Mouse (Mus musculus) Patski (cell line): ENCODE measurements around the gene Tmem207. TPM values are rescaled to one million over a fixed set of nuclear protein-coding genes. Genes with fewer than 3 reads are reported as not detected.

ENCODE experiments used
- ATAC-seq: fragments of 100-300 bp; one replicate; pipeline ENCODE4 v1.8.0; 2021
- CTCF ChIA-PET: fragments of 350-600 bp; sonication (Branson Sonifier 250); formaldehyde crosslinking; loops from one replicate; lab custom pipeline; 2022; ENCODE audit warnings: inconsistent platforms; lab: Charles Lee
- POLR2A ChIA-PET: fragments of 350-600 bp; sonication (Branson Sonifier 250); formaldehyde crosslinking; loops from one replicate; lab custom pipeline; 2022; ENCODE audit warnings: antibody characterized with exemption, inconsistent platforms; lab: Charles Lee
- DNase-seq: peaks from one replicate; pipeline ENCODE4 v3.0.0-alpha.2; 2011; ENCODE audit warnings: low read depth, low spot score
- H3K27me3 ChIP-seq: fragments of 371-371 bp; one replicate; pipeline ENCODE4 v1.5.1; 2021
- CTCF ChIP-seq: fragments of 100-300 bp; IDR thresholded peaks from one replicate; pipeline ENCODE4 v1.5.1; 2021
- in situ Hi-C: fragments of 300-500 bp; cut with MboI; formaldehyde crosslinking; loops from 3 replicates; pipeline ENCODE4 v1.11.1; 2018; ENCODE audit warnings: low pct_unique_long_range_greater_than_20kb, mixed read lengths
- polyA plus RNA-seq: library from polyadenylated mRNA; unstranded; gene quantifications from one replicate; pipeline ENCODE4 v1.2.3, GENCODE M21; 2021

Tmem207 gene
- polyA plus RNA-seq = not detected

DNA sequence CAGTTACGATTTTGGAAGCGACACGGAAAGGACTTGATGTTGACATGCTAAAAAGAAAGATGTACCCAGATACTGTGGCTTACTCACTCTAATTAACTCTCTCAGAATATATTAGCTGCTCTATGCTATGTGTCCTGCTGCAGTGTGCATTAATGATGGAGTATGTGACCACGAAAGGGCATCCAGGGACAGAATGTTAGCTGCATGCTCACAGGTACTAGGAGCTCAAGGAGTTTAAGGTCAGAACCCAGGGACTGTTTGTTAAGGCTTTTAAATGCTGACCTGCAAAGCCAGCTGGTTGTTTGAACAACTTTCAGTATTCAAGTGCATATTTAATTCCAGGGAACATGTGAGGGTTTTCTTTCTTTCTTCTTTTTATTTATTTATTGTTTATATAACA is at the start of gene Tmem207:
Tmem207 (minus strand) TSS at position 101 of the 400 bp plus-strand sequence.
- POLR2A ChIA-PET = interaction anchor here (0.8 kb wide), 1 partner anchor 12 kb away, joined by 3 read pairs; no protein-coding TSS in a partner anchor
- in situ Hi-C loops = loop anchor here (10.0 kb wide), 2 partner anchors 248 to 562 kb away; no protein-coding TSS in a partner anchor

DNA sequence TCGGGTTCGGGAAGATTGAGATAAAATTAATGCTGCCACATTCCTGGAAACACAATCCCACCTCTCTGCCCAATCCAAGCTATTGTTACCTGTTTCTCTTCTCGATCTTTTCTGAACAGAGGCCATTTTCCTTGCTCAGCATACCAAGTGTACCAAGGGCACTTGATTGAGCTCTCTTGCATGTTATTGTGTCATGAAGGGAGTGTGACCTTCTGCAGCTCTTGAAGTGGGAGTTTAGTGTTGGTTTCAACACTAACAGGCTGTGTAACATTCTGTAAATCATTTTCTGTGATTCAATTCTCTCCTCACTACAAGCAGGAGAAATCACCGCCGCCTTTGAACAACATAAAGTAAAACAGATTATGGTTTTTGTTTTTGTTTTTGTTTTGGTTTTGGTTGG is 47.6 kb upstream of the Tmem207 start:
- ChIA-PET POLR2A (no interaction called here), CTCF (interaction anchor here (0.9 kb wide), 2 partner anchors 17 to 19 kb away, joined by 3 read pairs; no protein-coding TSS in a partner anchor)
- no peak for DNase-seq
- no peak for ATAC-seq
- no peaks in the 10 kb centered on the region for H3K27me3 ChIP-seq
- in situ Hi-C loops = no loop called here
- no peak for TF ChIP-seq CTCF

More for the DNA sequence above, at the start of gene Tmem207:
- CTCF ChIA-PET = no interaction called here
- peaks cover 11% of the 10 kb centered on the region for H3K27me3 ChIP-seq
- DNase-seq (no peak), ATAC-seq (no peak)
- no peak for TF ChIP-seq CTCF

DNA sequence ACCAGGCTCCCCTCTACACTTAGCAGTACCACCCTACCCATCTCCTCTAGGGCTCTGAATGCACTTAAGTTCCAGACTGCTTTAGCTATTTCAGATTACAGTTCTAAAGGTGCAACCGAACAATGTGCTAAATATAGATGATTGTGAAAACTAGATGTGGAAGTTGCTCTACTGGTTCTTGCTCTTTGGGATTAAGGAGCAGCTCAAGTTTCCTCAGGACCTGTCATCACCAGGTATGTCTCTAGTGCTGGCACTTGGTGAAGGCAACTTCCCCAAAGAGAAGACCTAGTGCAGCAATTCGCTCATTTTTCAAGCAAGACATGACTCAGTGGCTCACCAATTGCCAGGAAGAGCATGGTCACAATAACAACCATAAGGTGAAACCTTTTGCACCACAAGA is 45.3 kb upstream of the Tmem207 start:
- DNase-seq (no peak), ATAC-seq (no peak)
- POLR2A ChIA-PET = no interaction called here
- TF ChIP-seq CTCF = no peak
- CTCF ChIA-PET = no interaction called here
- in situ Hi-C loops = no loop called here
- H3K27me3 ChIP-seq = no peaks in the 10 kb centered on the region

DNA sequence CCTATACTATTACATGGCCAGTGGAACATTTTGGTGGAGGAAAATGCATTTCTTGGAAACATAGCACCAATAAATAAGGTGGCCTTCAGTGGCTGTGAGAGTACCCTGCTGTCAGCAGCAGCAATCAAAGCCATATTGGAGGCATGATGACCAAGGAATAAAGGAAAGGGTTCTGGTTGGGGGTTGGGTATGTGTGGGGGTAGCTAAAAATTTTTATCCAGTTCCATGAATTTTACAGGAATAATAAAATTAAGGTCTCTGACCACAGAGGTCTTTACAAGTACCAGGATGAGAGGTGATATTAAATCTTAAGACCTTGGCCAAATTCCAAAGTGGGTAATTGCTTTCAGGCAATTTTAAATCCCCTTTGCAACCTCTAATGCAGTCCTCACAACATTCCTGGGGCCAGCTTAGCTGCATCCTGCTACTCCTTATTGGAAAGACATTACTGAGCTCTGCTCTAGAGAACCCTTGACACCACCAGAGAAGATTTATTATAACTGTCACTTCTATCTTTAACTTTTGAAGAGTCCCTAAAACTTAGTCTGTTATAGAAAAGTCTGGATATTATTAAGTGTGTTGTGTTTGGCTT is 42.9 kb upstream of the Tmem207 start:
- H3K27me3 ChIP-seq = no peaks in the 10 kb centered on the region
- ATAC-seq (no peak), DNase-seq (no peak)
- POLR2A ChIA-PET = no interaction called here
- in situ Hi-C loops = no loop called here
- no peak for TF ChIP-seq CTCF
- CTCF ChIA-PET = no interaction called here

DNA sequence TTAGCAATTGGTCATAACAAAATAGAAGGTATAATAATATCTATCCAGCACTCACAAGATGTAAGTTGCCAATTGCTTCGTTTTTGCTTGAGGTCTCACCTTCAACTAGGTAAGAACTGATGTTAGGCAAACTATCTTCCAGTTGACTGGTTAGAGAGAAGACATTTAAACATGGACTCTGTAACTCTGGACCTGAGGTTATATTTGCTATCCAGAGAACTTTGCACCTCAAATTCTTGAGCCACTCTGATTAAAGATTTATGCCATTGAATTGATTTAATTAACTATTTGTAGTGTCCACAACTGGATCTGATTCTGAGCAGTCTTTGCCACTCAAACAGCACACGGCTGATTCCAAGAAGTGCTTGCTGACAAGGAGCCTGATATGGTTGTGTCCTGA is 36.2 kb upstream of the Tmem207 start:
- no peak for DNase-seq
- in situ Hi-C loops = no loop called here
- no peak for TF ChIP-seq CTCF
- POLR2A ChIA-PET = no interaction called here
- peaks cover 4% of the 10 kb centered on the region for H3K27me3 ChIP-seq
- CTCF ChIA-PET = no interaction called here
- no peak for ATAC-seq

DNA sequence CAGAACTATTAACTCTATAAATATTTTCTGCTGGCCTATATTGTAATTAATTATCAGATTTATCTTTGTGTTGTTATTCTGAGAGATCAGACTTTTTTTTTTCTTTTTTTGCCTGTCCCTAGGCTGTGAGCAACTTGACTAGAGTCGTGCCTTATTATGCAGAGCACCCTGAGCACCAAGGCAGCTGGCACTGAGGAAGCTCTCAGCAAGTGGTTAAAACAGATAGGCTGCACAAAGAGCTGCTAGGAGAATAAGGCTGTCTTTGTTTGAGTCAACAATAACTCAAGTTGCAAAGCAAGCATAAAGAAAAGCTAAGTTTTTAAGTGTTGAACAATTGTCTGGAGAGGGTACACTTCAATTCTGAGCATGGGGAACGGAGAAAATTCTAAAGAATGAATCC is 35.2 kb upstream of the Tmem207 start:
- DNase-seq (no peak), ATAC-seq (no peak)
- H3K27me3 ChIP-seq = peaks cover 4% of the 10 kb centered on the region
- no peak for TF ChIP-seq CTCF
- in situ Hi-C loops = no loop called here
- ChIA-PET POLR2A (no interaction called here), CTCF (no interaction called here)

DNA sequence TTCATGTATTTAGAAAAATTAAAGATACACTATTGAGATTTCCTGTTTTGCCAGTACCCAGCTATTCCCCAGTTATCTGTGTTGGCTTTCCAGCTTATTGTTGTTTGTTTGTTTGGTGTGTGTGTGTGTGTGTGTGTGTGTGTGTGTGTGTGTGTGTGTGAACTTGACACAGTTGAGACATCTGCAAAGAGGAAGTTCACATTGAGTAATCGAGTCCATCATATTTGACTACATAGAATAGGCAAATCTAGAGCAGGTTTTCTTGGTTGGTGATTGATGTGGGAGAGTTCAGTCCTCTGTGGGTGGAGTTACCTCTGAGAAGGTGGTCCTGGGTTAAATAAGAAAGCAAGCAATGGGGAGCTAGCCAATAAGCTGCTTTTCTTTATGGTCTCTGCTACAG is 32.2 kb upstream of the Tmem207 start:
- TF ChIP-seq CTCF = no peak
- ChIA-PET CTCF (no interaction called here), POLR2A (no interaction called here)
- ATAC-seq = no peak
- in situ Hi-C loops = no loop called here
- H3K27me3 ChIP-seq = peaks cover 4% of the 10 kb centered on the region
- no peak for DNase-seq

DNA sequence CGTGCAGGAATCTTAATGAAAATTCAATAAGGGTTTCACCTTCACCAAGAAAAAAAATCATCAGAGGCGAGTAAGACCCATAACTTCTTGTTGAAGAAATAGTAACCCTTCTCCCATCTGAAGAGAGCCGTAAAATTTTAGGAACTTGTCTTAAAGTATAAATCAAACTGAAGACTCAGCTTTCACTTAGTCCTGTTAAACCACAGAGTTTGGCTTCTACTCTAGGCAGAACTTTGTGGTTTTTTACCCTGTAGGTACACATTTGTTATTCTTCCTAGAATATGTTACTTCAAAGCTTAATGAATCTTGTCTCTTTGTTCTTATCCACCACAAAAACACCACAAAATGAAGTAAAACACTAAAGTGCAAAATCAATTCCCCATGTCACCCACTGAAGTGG is 25.7 kb upstream of the Tmem207 start:
- CTCF ChIA-PET = no interaction called here
- in situ Hi-C loops = no loop called here

DNA sequence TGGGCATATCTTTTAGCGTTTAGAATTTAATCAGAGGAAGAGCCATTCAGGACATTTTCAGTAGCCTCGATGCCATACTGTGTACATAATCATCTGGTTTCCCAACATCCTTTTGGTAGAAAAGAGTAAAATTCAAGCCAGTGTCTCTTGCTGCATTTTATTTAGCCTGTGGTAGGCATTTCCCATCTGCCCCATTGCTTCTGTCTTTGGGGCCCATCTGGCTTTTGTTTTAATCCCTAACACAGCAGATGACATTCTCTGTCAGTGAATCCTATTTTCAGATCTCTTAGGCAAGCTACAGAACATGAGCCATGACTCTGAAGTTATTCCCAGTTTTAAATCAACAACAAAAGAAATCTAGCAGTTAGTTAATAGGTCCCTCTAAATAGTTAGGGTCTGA is 22.7 kb upstream of the Tmem207 start:
- in situ Hi-C loops = no loop called here
- CTCF ChIA-PET = no interaction called here

More for the DNA sequence above, 25.7 kb upstream of the Tmem207 start:
- no peak for ATAC-seq
- no peak for DNase-seq
- no peaks in the 10 kb centered on the region for H3K27me3 ChIP-seq
- POLR2A ChIA-PET = no interaction called here
- no peak for TF ChIP-seq CTCF

DNA sequence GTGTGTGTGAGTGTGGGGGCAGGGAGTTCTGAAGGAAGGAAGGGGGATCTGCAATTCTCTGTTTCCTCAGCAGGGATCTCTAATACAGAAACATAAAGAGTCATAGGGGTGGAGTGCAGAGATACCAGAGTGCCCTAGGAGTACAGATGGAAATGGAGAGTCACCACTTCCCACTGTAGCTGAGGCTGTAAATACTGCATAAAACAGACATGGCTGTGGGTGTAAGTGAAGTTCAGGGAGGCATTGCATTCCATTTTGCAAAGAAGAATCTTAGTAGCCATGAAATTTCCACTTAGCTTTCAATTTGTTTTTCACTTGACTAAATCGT is 20.3 kb upstream of the Tmem207 start:
- POLR2A ChIA-PET = no interaction called here
- DNase-seq = no peak
- no peak for ATAC-seq
- peaks cover 12% of the 10 kb centered on the region for H3K27me3 ChIP-seq
- TF ChIP-seq CTCF = no peak
- CTCF ChIA-PET = no interaction called here
- in situ Hi-C loops = no loop called here

More for the DNA sequence above, 22.7 kb upstream of the Tmem207 start:
- peaks cover 12% of the 10 kb centered on the region for H3K27me3 ChIP-seq
- ATAC-seq (no peak), DNase-seq (no peak)
- TF ChIP-seq CTCF = no peak
- POLR2A ChIA-PET = no interaction called here

DNA sequence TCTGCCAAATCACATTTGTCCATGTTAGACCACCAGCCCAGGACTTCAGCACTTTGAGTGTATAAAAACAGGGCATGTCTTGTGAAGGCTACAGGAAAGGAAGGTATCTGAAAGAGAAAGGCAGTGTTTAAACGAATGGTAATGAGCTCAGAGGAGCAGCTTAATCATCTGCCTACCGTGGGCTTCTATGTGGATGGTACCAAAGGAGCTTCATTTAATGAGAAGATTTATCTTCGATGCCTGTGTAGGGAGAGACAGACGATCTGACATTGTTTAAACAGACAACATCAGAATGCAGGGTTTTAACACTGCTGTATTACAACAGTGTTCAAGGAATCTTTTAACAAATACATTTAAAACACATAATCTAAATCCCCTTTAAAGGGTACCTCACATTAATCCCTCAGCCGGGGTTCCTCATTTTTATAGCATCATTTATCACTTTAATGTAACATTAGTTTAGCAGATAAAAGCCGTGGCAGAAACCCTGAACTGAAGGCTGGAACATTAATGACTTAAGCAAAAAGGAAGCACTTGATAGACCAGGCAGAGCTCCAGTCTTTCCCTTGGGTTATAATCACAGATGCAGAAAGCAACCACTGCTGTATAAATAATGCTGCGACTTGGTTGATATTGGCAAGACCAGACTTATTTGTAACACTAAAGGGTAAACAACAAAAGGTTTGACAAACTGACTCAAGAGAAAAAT is 19.8 kb upstream of the Tmem207 start:
- DNase-seq (no peak), ATAC-seq (no peak)
- ChIA-PET CTCF (interaction anchor here (1.1 kb wide), 1 partner anchor 149 kb away, joined by 3 read pairs; no protein-coding TSS in a partner anchor), POLR2A (interaction anchor here (0.7 kb wide), 1 partner anchor 27 kb away, joined by 4 read pairs; no protein-coding TSS in a partner anchor)
- in situ Hi-C loops = no loop called here
- peaks cover 12% of the 10 kb centered on the region for H3K27me3 ChIP-seq
- TF ChIP-seq CTCF = no peak
